Mouse (Mus musculus) CH12.LX (cell line): ENCODE data around the gene Ccdc6. TPM values are rescaled to one million over a fixed set of nuclear protein-coding genes. Genes with fewer than 3 reads are reported as not detected.

Source experiments
- DNase-seq: peaks from one replicate; pipeline ENCODE4 v3.0.0-alpha.2; 2013; ENCODE audit errors: extremely low read depth
- H3K27ac ChIP-seq: 2 replicates; pipeline ENCODE4 v1.5.1; 2012; ENCODE audit warnings: low read depth, mild to moderate bottlenecking, control low read depth, moderate library complexity; ENCODE audit not compliant: insufficient read depth
- H3K27me3 ChIP-seq: replicated peaks from 2 replicates; pipeline ENCODE3; 2012; ENCODE audit warnings: inconsistent platforms
- H3K36me3 ChIP-seq, 2 experiments: replicated peaks in 1 of 2; 2 replicates each; pipeline versions ENCODE3 to v1.6.1; 2012; ENCODE audit warnings: inconsistent platforms in 1 of 2, low read length in 1 of 2, mild to moderate bottlenecking in 1 of 2, mixed read lengths in 1 of 2, moderate library complexity in 1 of 2; ENCODE audit not compliant: control insufficient read depth in 1 of 2, insufficient read depth in 1 of 2
- H3K4me1 ChIP-seq, 2 experiments: 2 replicates each; pipeline ENCODE4 v1.6.1; 2012; ENCODE audit warnings: inconsistent platforms in 1 of 2, moderate library complexity in 1 of 2; ENCODE audit not compliant: insufficient read depth in 2 of 2, control insufficient read depth in 1 of 2
- H3K4me2 ChIP-seq: 2 replicates; pipeline ENCODE4 v1.6.1; 2012; ENCODE audit warnings: low read depth, mild to moderate bottlenecking, control low read depth; ENCODE audit not compliant: poor library complexity, insufficient read depth, severe bottlenecking
- H3K4me3 ChIP-seq, 3 experiments: fragments of 150-350 bp in 1 of 3; sonication (generic) in 1 of 3; replicated peaks in 1 of 3; 2 replicates each; pipeline versions ENCODE3 to v1.5.1; 2011 to 2012; ENCODE audit warnings: low read depth in 2 of 3, low read length in 2 of 3, mild to moderate bottlenecking in 2 of 3, moderate library complexity in 2 of 3, control low read depth in 1 of 3, improper control_type of control experiment in 1 of 3, inconsistent platforms in 1 of 3, mixed read lengths in 1 of 3; ENCODE audit not compliant: poor library complexity in 1 of 3
- H3K79me2 ChIP-seq: replicated peaks from 2 replicates; pipeline ENCODE4 v1.6.1; 2012; ENCODE audit warnings: mild to moderate bottlenecking, moderate library complexity; ENCODE audit not compliant: control insufficient read depth, poor library complexity, insufficient read depth, severe bottlenecking; ENCODE audit errors: extremely low read depth
- H3K9ac ChIP-seq: 2 replicates; pipeline ENCODE4 v1.6.1; 2012; ENCODE audit warnings: low read depth, mild to moderate bottlenecking, control low read depth, moderate library complexity; ENCODE audit not compliant: insufficient read depth
- H3K9me3 ChIP-seq: replicated peaks from 2 replicates; pipeline ENCODE3; 2012; ENCODE audit warnings: low read length, inconsistent platforms, mixed read lengths
- CHD1 ChIP-seq: IDR thresholded peaks from 2 replicates; pipeline ENCODE4 v1.6.1; 2012; ENCODE audit warnings: low read depth, low read length, improper control_type of control experiment, inconsistent platforms
- CHD2 ChIP-seq: IDR thresholded peaks from 2 replicates; pipeline ENCODE4 v1.6.1; 2011; ENCODE audit warnings: low read length, improper control_type of control experiment
- CTCF ChIP-seq, 2 experiments: IDR thresholded peaks in 1 of 2; conservative IDR thresholded peaks in 1 of 2; 2 replicates each; pipeline ENCODE4 v1.5.1; 2011 to 2012; ENCODE audit warnings: low read depth in 2 of 2, low read length in 2 of 2, improper control_type of control experiment in 1 of 2, inconsistent platforms in 1 of 2, mild to moderate bottlenecking in 1 of 2, moderate library complexity in 1 of 2
- E2F4 ChIP-seq: IDR thresholded peaks from 2 replicates; pipeline ENCODE4 v1.6.1; 2011; ENCODE audit warnings: low read depth, low read length, improper control_type of control experiment; ENCODE audit not compliant: insufficient replicate concordance
- EP300 ChIP-seq: IDR thresholded peaks from 2 replicates; pipeline ENCODE4 v1.6.1; 2011; ENCODE audit warnings: low read length, improper control_type of control experiment
- GABPA ChIP-seq: IDR thresholded peaks from 2 replicates; pipeline ENCODE4 v1.6.1; 2012; ENCODE audit warnings: low read depth, low read length, improper control_type of control experiment, inconsistent platforms; ENCODE audit not compliant: insufficient replicate concordance
- HCFC1 ChIP-seq: IDR thresholded peaks from 2 replicates; pipeline ENCODE4 v1.6.1; 2012; ENCODE audit warnings: low read depth, mild to moderate bottlenecking, inconsistent platforms, low read length, improper control_type of control experiment
- JUN ChIP-seq: IDR thresholded peaks from 2 replicates; pipeline ENCODE4 v1.6.1; 2011; ENCODE audit warnings: low read depth, mild to moderate bottlenecking, low read length, improper control_type of control experiment, moderate library complexity; ENCODE audit not compliant: insufficient read depth
- MAFK ChIP-seq: IDR thresholded peaks from 2 replicates; pipeline ENCODE4 v1.6.1; 2011; ENCODE audit warnings: low read length, improper control_type of control experiment; ENCODE audit not compliant: insufficient replicate concordance
- MAX ChIP-seq: IDR thresholded peaks from 2 replicates; pipeline ENCODE4 v1.6.1; 2011; ENCODE audit warnings: low read length, improper control_type of control experiment
- MAZ ChIP-seq: IDR thresholded peaks from 2 replicates; pipeline ENCODE4 v1.6.1; 2012; ENCODE audit warnings: low read depth, mild to moderate bottlenecking, inconsistent platforms, low read length, improper control_type of control experiment, moderate library complexity
- MEF2A ChIP-seq: IDR thresholded peaks from 2 replicates; pipeline ENCODE4 v1.6.1; 2014; ENCODE audit warnings: low read depth, mild to moderate bottlenecking, inconsistent platforms, low read length, improper control_type of control experiment, borderline replicate concordance
- MXI1 ChIP-seq: IDR thresholded peaks from 2 replicates; pipeline ENCODE4 v1.6.1; 2011; ENCODE audit warnings: mild to moderate bottlenecking, low read depth, low read length, improper control_type of control experiment
- POLR2A ChIP-seq: IDR thresholded peaks from 2 replicates; pipeline ENCODE4 v1.6.1; 2011; ENCODE audit warnings: low read depth, mild to moderate bottlenecking, improper control_type of control experiment, low read length
- POLR2AphosphoS2 ChIP-seq: IDR thresholded peaks from 2 replicates; pipeline ENCODE4 v1.6.1; 2011; ENCODE audit warnings: low read depth, low read length, improper control_type of control experiment
- SIN3A ChIP-seq: IDR thresholded peaks from 2 replicates; pipeline ENCODE4 v1.6.1; 2012; ENCODE audit warnings: low read length, improper control_type of control experiment, inconsistent platforms
- SMC3 ChIP-seq: IDR thresholded peaks from 2 replicates; pipeline ENCODE4 v1.6.1; 2011; ENCODE audit warnings: low read depth, low read length, improper control_type of control experiment
- TBP ChIP-seq: conservative IDR thresholded peaks from 2 replicates; pipeline ENCODE4 v1.6.1; 2011; ENCODE audit warnings: low read depth, low read length, improper control_type of control experiment
- TCF12 ChIP-seq: IDR thresholded peaks from 2 replicates; pipeline ENCODE4 v1.6.1; 2014; ENCODE audit warnings: low read depth, mild to moderate bottlenecking, inconsistent platforms, low read length, improper control_type of control experiment
- ZC3H11A ChIP-seq: IDR thresholded peaks from 2 replicates; pipeline ENCODE4 v1.6.1; 2012; ENCODE audit warnings: low read depth, mild to moderate bottlenecking, inconsistent platforms, low read length, improper control_type of control experiment
- ZNF384 ChIP-seq: IDR thresholded peaks from 2 replicates; pipeline ENCODE4 v1.6.1; 2012; ENCODE audit warnings: low read depth, low read length, improper control_type of control experiment, inconsistent platforms
- dilution Hi-C: fragments of 300-500 bp; cut with MboI; formaldehyde crosslinking; loops from 2 replicates; pipeline ENCODE4 v1.14.3; 2020; ENCODE audit warnings: low sequenced_read_pairs; ENCODE audit not compliant: extremely low pct_unique_long_range_greater_than_20kb, extremely low pct_ligation_motif_present
- in situ Hi-C: fragments of 300-500 bp; cut with MboI; formaldehyde crosslinking; loops from 3 replicates; pipeline ENCODE4 v1.14.3; 2019; ENCODE audit warnings: low sequenced_read_pairs, low pct_ligation_motif_present, low pct_unique_long_range_greater_than_20kb, mixed read lengths
- polyA plus RNA-seq: library from polyadenylated mRNA; unstranded; fragments of >175 nt; gene quantifications from 2 replicates; pipeline ENCODE4 v1.2.1, GENCODE M21; 2012; ENCODE audit warnings: low read depth; ENCODE audit not compliant: insufficient read length
- total RNA-seq, 2 experiments: library from RNA; depleted of rRNA; stranded (reverse); fragments of 300-350 nt in 1 of 2; fragments of >200 nt in 1 of 2; gene quantifications; 2 replicates each; pipeline ENCODE4 v1.2.3; 2012 to 2014

The Ccdc6 gene
- total and polyA plus RNA-seq, 3 experiments: 19.7 to 36.7 (median 33.5) TPM

DNA sequence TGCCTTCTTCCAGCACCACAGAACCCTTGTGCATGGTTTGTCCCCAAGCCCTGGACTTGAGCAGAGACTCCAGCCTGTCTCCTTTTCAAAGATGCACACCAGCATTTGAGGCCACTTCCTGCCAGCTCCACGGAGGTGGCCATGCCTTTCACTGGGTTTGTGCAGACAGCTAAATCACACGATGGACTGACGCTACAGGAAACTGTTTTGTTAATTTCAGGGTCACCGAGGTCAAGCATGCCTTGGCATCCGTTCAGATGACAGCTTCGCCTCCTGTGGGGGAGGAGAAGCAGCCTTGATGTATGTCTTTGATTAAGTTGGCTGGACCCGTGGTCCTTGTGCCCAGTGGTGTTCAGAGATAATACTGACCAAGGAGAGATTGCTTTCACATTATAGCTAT lies 52.2 kb downstream of the Ccdc6 start:
- H3K4me2 ChIP-seq: no peak overlapping the region
- H3K36me3 ChIP-seq: peaks cover 59 to 91% of the 10 kb centered on the region in 2 experiments
- H3K27ac ChIP-seq: no peak overlapping the region
- in situ Hi-C loops: no loop called here
- H3K27me3 ChIP-seq: no peaks in the 10 kb centered on the region
- dilution Hi-C loops: no loop called here
- no peaks in the 10 kb centered on the region; the same call in 1 of the 2 replicates for H3K79me2 ChIP-seq
- H3K4me1 ChIP-seq: no peaks in the 10 kb centered on the region
- TF ChIP-seq EP300 (no peak), POLR2A (no peak), CHD2 (no peak), ZC3H11A (no peak), JUN (no peak), TCF12 (no peak), MXI1 (no peak), CTCF (conservative IDR thresholded peaks at IDR 0.05 in 1 of 2, IDR thresholded peaks at IDR 0.05 in 1 of 2; ENCODE audit: low read depth in 2 of 2, low read length in 2 of 2) (no peak), CHD1 (no peak), GABPA (no peak), TBP (no peak), MAX (no peak), SIN3A (no peak), MEF2A (no peak), MAZ (no peak), HCFC1 (no peak), MAFK (no peak)
- DNase-seq: no peak
- no peak overlapping the region for H3K4me3 ChIP-seq
- H3K9ac ChIP-seq: no peak overlapping the region
- H3K9me3 ChIP-seq: peaks cover 7% of the 10 kb centered on the region

- no peak for DNase-seq
- in situ Hi-C loops: no loop called here
- dilution Hi-C loops: no loop called here
- H3K9me3 ChIP-seq: peaks cover 5% of the 10 kb centered on the region
- peaks cover 66 to 95% of the 10 kb centered on the region in 2 experiments for H3K36me3 ChIP-seq
- H3K79me2 ChIP-seq: no peaks in the 10 kb centered on the region; the same call in 1 of the 2 replicates
- no peak overlapping the region for H3K4me3 ChIP-seq
- no peaks in the 10 kb centered on the region for H3K27me3 ChIP-seq
- no peak overlapping the region for H3K27ac ChIP-seq
- TF ChIP-seq POLR2AphosphoS2 (no peak), E2F4 (no peak), JUN (no peak), ZC3H11A (no peak), SMC3 (no peak), MAFK (no peak), POLR2A (no peak), ZNF384 (no peak), MXI1 (no peak), CTCF (conservative IDR thresholded peaks at IDR 0.05 in 1 of 2, IDR thresholded peaks at IDR 0.05 in 1 of 2; ENCODE audit: low read depth in 2 of 2, low read length in 2 of 2) (no peak)
- H3K4me1 ChIP-seq: no peaks in the 10 kb centered on the region
- H3K4me2 ChIP-seq: no peak overlapping the region
- H3K9ac ChIP-seq: no peak overlapping the region
Measured at GRCm38 (mm10) chr10:70150301-70150700, 53.4 kb downstream of the Ccdc6 start.
